Mouse (Mus musculus) midbrain, embryonic 13.5 days (tissue): ENCODE measurements around the gene Slc35e2. TPM values are rescaled to one million over a fixed set of nuclear protein-coding genes. Genes with fewer than 3 reads are reported as not detected.
"Not testable (repeated sequence)": the region's sequence is repeated elsewhere in the genome, so short reads cannot be mapped to it uniquely, and the experiment has no call there.

Experiments
- ATAC-seq: fragments of 200-750 bp; cut with Nextera tagmentation; 2 replicates; pipeline ENCODE4 v1.8.0; 2017; ENCODE audit warnings: mild to moderate bottlenecking, moderate TSS enrichment, moderate library complexity
- H3K27ac ChIP-seq: fragments of 300-500 bp; sonication (generic); 2 replicates; pipeline ENCODE4 v1.5.1; 2015; ENCODE audit warnings: inconsistent platforms, mild to moderate bottlenecking, moderate library complexity
- H3K27me3 ChIP-seq: fragments of 300-500 bp; sonication (generic); 2 replicates; pipeline ENCODE4 v1.6.1; 2015; ENCODE audit warnings: mild to moderate bottlenecking, inconsistent platforms
- H3K36me3 ChIP-seq: fragments of 300-500 bp; sonication (generic); 2 replicates; pipeline ENCODE4 v1.6.1; 2015; ENCODE audit warnings: mild to moderate bottlenecking, inconsistent platforms
- H3K4me1 ChIP-seq: fragments of 300-500 bp; sonication (generic); replicated peaks from 2 replicates; pipeline ENCODE4 v1.6.1; 2015; ENCODE audit warnings: inconsistent platforms
- H3K4me2 ChIP-seq: fragments of 300-500 bp; sonication (generic); replicated peaks from 2 replicates; pipeline ENCODE4 v1.6.1; 2015; ENCODE audit warnings: moderate library complexity, mild to moderate bottlenecking, inconsistent platforms
- H3K4me3 ChIP-seq: fragments of 300-500 bp; sonication (generic); replicated peaks from 2 replicates; pipeline ENCODE4 v1.5.1; 2015; ENCODE audit warnings: mild to moderate bottlenecking, inconsistent platforms
- H3K9ac ChIP-seq: fragments of 300-500 bp; sonication (generic); replicated peaks from 2 replicates; pipeline ENCODE4 v1.6.1; 2015; ENCODE audit warnings: mild to moderate bottlenecking, inconsistent platforms
- H3K9me3 ChIP-seq: fragments of 300-500 bp; sonication (generic); 2 replicates; pipeline ENCODE4 v1.6.1; 2016; ENCODE audit warnings: mild to moderate bottlenecking, inconsistent platforms
- WGBS: fragments of 180-500 bp; shearing (Covaris S2); methylation state at CpG from one replicate; pipeline ENCODE4 v1.1.7; 2015; 5-methylcytosine and 5-hydroxymethylcytosine counted together
- polyA plus RNA-seq: library from polyadenylated mRNA; unstranded; fragments of >200 nt; fragmentation: Nextera tagmentation; extraction: Ambion mirVana; gene quantifications from 2 replicates; pipeline ENCODE4 v1.2.1, GENCODE M21; 2015

Slc35e2 gene
- polyA plus RNA-seq, 1 experiment from 2014 or later: 16.5 TPM

DNA sequence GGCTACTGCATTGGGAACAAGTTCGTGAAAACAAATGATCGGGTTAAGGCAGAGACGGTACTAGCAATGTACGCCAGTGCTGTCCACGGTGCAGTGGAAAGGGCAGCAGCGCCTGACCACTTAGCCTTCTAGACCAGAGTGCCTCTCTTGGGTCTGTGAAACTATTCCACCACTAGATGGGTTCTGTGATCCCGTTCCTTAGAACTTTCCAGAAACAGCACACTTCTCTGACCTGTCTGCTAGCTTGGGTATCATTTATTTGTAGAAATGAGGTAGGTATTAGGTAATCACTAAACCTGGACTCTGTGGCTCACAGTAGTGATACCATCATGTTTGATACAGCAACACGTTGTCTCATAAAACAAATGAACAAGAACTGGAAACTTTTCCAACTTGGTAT is 34.7 kb upstream of the Slc35e2 start:
- no peak overlapping the region for H3K4me2 ChIP-seq
- H3K27ac ChIP-seq: no peak overlapping the region
- no peak overlapping the region for H3K9ac ChIP-seq
- no peaks in the 10 kb centered on the region; the same call in 1 of the 2 replicates for H3K36me3 ChIP-seq
- WGBS: 86% methylated on average over 8 of the region's 8 CpGs
- peaks cover 33% of the 10 kb centered on the region for H3K4me1 ChIP-seq
- no peaks in the 10 kb centered on the region for H3K27me3 ChIP-seq
- H3K9me3 ChIP-seq: no peaks in the 10 kb centered on the region
- ATAC-seq: no peak
- H3K4me3 ChIP-seq: no peak overlapping the region

GRCm38 (mm10) chr4:155568170-155568569 is 33.0 kb upstream of the Slc35e2 start:
- H3K4me1 ChIP-seq: peaks cover 21% of the 10 kb centered on the region
- H3K4me3 ChIP-seq: no peak overlapping the region
- H3K36me3 ChIP-seq: no peaks in the 10 kb centered on the region; the same call in 1 of the 2 replicates
- H3K27ac ChIP-seq: no peak overlapping the region
- 35% methylated on average over 2 of the region's 2 CpGs for WGBS
- no peak overlapping the region for H3K9ac ChIP-seq
- no peak overlapping the region for H3K4me2 ChIP-seq
- no peak for ATAC-seq
- no peaks in the 10 kb centered on the region for H3K9me3 ChIP-seq
- no peaks in the 10 kb centered on the region for H3K27me3 ChIP-seq

- peaks cover 21% of the 10 kb centered on the region for H3K4me1 ChIP-seq
- no peak overlapping the region for H3K4me2 ChIP-seq
- 96% methylated on average over 7 of the region's 7 CpGs for WGBS
- H3K4me3 ChIP-seq: no peak overlapping the region
- no peaks in the 10 kb centered on the region; the same call in 1 of the 2 replicates for H3K36me3 ChIP-seq
- H3K9ac ChIP-seq: 0 out of 2 replicates have a peak overlapping the region, but pooled peaks have one; percentile 0
- no peaks in the 10 kb centered on the region for H3K9me3 ChIP-seq
- H3K27me3 ChIP-seq: no peaks in the 10 kb centered on the region
- ATAC-seq: no peak
- no peak overlapping the region for H3K27ac ChIP-seq
Measured at GRCm38 (mm10) chr4:155568632-155569370, 32.4 kb upstream of the Slc35e2 start.

DNA sequence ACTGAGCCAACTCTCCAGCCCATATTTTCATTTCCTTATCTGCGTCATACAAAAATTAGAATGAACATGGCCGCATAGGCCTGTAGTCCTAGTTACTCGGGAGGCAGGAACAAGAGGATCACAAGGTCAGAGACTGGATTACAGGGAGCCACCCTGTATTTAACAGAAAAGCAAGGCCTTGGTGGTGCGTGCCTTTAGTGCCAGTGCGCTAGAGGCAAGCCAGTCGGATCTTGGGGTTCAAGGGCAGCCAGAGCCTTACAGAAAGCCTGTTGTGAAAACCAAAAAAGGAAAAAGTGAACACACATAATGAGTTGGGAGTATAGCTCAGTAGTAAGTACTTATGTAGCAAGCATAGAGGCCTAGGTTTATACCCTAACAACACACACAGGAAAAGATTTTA is 31.4 kb upstream of the Slc35e2 start:
- 94% methylated on average over 6 of the region's 6 CpGs for WGBS
- H3K9me3 ChIP-seq: no peaks in the 10 kb centered on the region
- peaks cover 13% of the 10 kb centered on the region for H3K4me1 ChIP-seq
- H3K9ac ChIP-seq: no peak overlapping the region
- H3K27me3 ChIP-seq: no peaks in the 10 kb centered on the region
- no peak overlapping the region for H3K4me3 ChIP-seq
- no peak overlapping the region for H3K27ac ChIP-seq
- H3K36me3 ChIP-seq: no peaks in the 10 kb centered on the region; the same call in 1 of the 2 replicates
- no peak overlapping the region for H3K4me2 ChIP-seq
- no peak for ATAC-seq

DNA sequence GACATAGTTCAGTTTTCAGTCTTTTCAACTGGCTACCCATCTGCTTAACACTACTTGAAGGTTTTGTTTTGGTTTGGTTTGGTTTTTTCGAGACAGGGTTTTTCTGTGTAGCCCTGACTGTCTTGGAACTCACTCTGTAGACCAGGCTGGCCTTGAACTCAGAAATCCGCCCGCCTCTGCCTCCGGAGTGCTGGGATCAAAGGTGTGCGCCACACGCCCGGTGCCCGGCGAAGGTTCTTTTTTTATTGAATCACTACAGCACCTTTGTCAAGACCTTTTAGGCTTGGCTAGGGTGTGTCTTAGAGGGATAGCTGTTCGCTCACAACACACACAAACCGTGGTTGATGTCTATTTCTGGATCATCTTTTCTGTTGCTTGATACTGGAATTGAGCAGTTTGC is 30.9 kb upstream of the Slc35e2 start:
- H3K4me3 ChIP-seq, H3K36me3 ChIP-seq, H3K27me3 ChIP-seq, H3K27ac ChIP-seq, H3K4me2 ChIP-seq, H3K9me3 ChIP-seq, H3K4me1 ChIP-seq, ATAC-seq, H3K9ac ChIP-seq: not testable (repeated sequence)
- 95% methylated on average over 11 of the region's 11 CpGs for WGBS

DNA sequence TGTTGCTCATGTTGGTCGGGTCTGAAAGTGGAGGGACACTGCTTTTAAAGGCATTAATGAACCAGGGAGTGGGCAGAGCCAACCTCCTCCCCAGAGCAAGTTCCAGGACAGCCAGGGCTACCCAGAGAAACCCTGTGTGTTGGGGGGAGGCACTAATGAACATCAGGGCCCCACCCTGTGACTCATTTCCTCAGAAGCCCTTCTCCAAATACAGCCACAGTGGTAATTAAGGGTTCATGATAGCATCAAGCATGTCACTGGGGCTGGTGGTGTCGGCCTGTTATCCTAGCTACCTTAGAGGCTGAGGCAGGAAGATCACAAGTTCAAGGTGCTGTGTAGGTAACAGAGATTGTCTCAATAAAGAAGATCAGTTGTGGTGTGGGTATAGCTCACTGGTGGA is 29.8 kb upstream of the Slc35e2 start:
- Histone ChIP-seq H3K9ac (no peak overlapping the region), H3K27ac (no peak overlapping the region), H3K4me2 (no peak overlapping the region), H3K9me3 (no peaks in the 10 kb centered on the region), H3K36me3 (peaks cover 7% of the 10 kb centered on the region; the same call in 1 of the 2 replicates), H3K4me1 (no peaks in the 10 kb centered on the region; the same call in 1 of the 2 replicates), H3K27me3 (no peaks in the 10 kb centered on the region), H3K4me3 (no peak overlapping the region)
- ATAC-seq: no peak
- WGBS: 88% methylated on average over 2 of the region's 2 CpGs

DNA sequence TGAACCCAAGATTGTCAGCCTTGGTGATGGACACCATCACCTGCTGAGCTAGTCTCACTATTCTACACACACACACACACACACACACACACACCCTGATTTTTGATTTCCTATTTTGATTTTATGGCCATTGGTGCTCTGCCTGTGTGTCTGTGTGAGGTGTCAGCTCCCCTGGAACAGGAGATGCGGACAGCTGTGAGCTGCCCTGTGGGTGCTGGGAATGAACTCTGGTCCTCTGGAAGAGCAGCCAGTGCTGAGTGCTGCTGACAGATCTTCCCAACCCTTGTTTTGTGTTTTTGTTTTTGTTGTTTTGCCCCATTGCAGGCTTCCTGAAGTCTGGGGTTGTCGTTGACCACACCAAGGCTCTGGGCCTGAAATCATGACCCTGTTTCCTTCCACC is 28.1 kb upstream of the Slc35e2 start:
- 88% methylated on average over 2 of the region's 2 CpGs for WGBS

DNA sequence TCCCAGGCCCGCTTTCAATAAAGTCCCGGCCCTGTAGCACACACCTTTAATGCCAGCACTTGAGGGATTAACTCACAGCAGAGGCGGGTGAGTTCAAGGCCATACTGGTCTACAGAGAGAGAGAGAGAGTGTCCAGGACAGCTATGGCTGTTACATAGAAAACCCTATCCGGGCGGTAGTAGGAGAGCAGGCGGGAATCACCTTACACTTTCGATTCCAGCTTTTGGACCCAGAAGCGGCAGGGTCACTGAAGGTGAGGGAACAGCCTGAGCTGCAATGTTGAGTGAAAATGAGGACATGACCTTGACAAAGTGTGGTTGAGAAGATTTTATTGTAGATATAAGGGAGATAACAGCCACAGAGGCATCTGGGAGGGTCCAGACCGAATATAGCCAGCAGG is 27.3 kb upstream of the Slc35e2 start:
- no peaks in the 10 kb centered on the region for H3K9me3 ChIP-seq
- H3K9ac ChIP-seq: no peak overlapping the region
- ATAC-seq: no peak
- H3K4me3 ChIP-seq: no peak overlapping the region
- H3K36me3 ChIP-seq: peaks cover 30% of the 10 kb centered on the region
- no peak overlapping the region for H3K4me2 ChIP-seq
- H3K27ac ChIP-seq: no peak overlapping the region
- no peaks in the 10 kb centered on the region; the same call in 1 of the 2 replicates for H3K4me1 ChIP-seq
- WGBS: 98% methylated on average over 9 of the region's 9 CpGs
- H3K27me3 ChIP-seq: no peaks in the 10 kb centered on the region

More for the DNA sequence above, 28.1 kb upstream of the Slc35e2 start:
- no peak overlapping the region for H3K4me3 ChIP-seq
- H3K36me3 ChIP-seq: peaks cover 23% of the 10 kb centered on the region
- no peak overlapping the region for H3K4me2 ChIP-seq
- H3K4me1 ChIP-seq: no peaks in the 10 kb centered on the region; the same call in 1 of the 2 replicates
- H3K9ac ChIP-seq: no peak overlapping the region
- H3K27me3 ChIP-seq: no peaks in the 10 kb centered on the region
- no peak for ATAC-seq
- H3K9me3 ChIP-seq: no peaks in the 10 kb centered on the region
- H3K27ac ChIP-seq: no peak overlapping the region

GRCm38 (mm10) chr4:155574931-155575330 is 26.3 kb upstream of the Slc35e2 start:
- Histone ChIP-seq H3K27me3 (no peaks in the 10 kb centered on the region), H3K9me3 (no peaks in the 10 kb centered on the region), H3K4me2 (no peak overlapping the region), H3K27ac (no peak overlapping the region), H3K9ac (no peak overlapping the region), H3K36me3 (peaks cover 40% of the 10 kb centered on the region), H3K4me3 (no peak overlapping the region), H3K4me1 (no peaks in the 10 kb centered on the region; the same call in 1 of the 2 replicates)
- 90% methylated on average over 11 of the region's 11 CpGs for WGBS
- ATAC-seq: no peak

DNA sequence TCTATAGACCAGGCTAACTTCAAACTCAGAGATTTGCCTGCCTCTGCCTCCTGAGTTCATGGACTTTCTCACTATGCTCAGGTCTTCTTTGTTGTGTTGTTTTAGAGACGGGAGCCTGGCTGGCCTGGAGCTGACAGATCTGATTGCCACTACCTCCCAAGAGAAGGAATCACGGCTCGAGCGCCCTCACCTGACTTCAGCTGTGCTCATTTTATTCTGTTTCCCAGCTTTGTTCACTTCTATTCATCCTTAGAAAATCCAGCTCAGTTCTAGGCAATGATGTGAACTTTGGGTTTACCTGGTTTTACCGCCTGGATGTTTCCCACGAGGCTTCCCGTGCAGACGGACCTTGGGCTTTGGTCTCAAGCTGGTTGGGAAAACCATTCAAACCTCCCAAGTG is 25.7 kb upstream of the Slc35e2 start:
- Histone ChIP-seq H3K9ac (no peak overlapping the region), H3K27me3 (no peaks in the 10 kb centered on the region), H3K4me2 (no peak overlapping the region), H3K4me1 (no peaks in the 10 kb centered on the region; the same call in 1 of the 2 replicates), H3K9me3 (no peaks in the 10 kb centered on the region), H3K4me3 (no peak overlapping the region), H3K27ac (no peak overlapping the region), H3K36me3 (peaks cover 43% of the 10 kb centered on the region)
- 88% methylated on average over 8 of the region's 8 CpGs for WGBS
- ATAC-seq: no peak

- Histone ChIP-seq H3K27me3 (no peaks in the 10 kb centered on the region), H3K4me2 (no peak overlapping the region), H3K9ac (no peak overlapping the region), H3K36me3 (peaks cover 49% of the 10 kb centered on the region), H3K9me3 (no peaks in the 10 kb centered on the region), H3K27ac (no peak overlapping the region), H3K4me3 (no peak overlapping the region), H3K4me1 (no peaks in the 10 kb centered on the region)
- no peak for ATAC-seq
- 96% methylated on average over 9 of the region's 9 CpGs for WGBS
Measured at GRCm38 (mm10) chr4:155577132-155577531, 24.1 kb upstream of the Slc35e2 start.

DNA sequence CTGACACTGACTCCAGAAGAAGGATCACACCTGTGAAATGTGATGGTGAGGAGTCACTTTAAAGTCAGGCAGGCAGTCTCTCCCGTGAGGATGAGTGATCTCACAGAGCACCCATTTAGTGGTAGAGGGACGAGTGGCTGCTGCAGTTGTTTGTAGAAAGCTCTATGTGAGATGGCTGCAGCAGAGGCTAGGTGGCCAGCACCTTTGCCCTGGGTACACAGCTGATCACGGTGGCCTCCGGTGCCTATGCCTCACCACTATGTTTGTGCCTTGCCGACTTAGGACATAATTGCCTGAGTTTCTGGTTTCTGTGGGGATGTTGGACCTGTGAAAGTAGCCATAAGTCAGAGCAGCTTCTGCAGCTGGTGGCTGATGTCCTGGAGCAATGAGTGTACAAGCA is 23.5 kb upstream of the Slc35e2 start:
- H3K4me2 ChIP-seq: no peak overlapping the region
- peaks cover 55% of the 10 kb centered on the region for H3K36me3 ChIP-seq
- no peak for ATAC-seq
- no peaks in the 10 kb centered on the region for H3K9me3 ChIP-seq
- no peak overlapping the region for H3K27ac ChIP-seq
- no peak overlapping the region for H3K9ac ChIP-seq
- no peak overlapping the region for H3K4me3 ChIP-seq
- no peaks in the 10 kb centered on the region for H3K27me3 ChIP-seq
- no peaks in the 10 kb centered on the region for H3K4me1 ChIP-seq
- WGBS: 89% methylated on average over 5 of the region's 5 CpGs
